Comparison of ENCODE assay signal across 9 mouse cellular contexts in the genomic region with DNA sequence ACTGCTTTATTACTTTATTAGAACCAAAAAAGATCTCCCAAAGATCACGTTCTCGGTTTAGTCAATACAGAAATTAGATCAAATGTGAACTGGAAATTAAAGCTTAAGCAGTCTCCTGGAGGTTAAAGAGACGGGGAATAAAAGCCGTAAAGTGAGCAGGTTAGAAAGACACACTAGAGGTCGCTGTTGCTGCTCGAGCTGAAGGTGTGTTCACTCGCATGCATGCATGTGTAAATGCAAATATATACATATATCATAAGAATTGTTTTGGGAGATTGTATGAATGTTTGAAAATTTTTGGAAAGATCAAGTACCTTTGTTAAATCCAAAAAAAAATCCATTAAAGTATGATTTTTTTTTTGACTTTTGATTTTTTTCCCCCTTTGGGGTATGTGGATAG.
DNase-seq lines count a peak whose midpoint lies in the region; ATAC-seq and TF ChIP-seq lines count a peak whose summit lies in the region.
"Had no signal": no experiment of that assay in that cellular context is flagged by ENCODE, and none has a peak within 500 bp of the region (broad histone marks: within the 10 kb centered on the region; RNA-seq: fewer than 3 reads in every experiment).

No protein-coding gene starts in this region.

- no peaks in the 10 kb centered on the region for H3K4me1 ChIP-seq in G1E (ENCODE audit: insufficient read depth, low read depth, low read length)
- H3K4me1 ChIP-seq in forebrain, embryonic 14.5 days (ENCODE audit: control insufficient read depth, insufficient read depth, low read length), result no peaks in the 10 kb centered on the region
- H3K4me1 ChIP-seq: liver, embryonic 15.5 days had no signal

- TF ChIP-seq POLR2A in brain, embryonic 14.5 days (IDR thresholded peaks at IDR 0.05; ENCODE audit: borderline replicate concordance, extremely low read depth, insufficient read depth, insufficient read length, poor library complexity, severe bottlenecking), result no peak

- H3K4me2 ChIP-seq in forebrain, embryonic 14.5 days (ENCODE audit: low read length), result no peak overlapping the region
- H3K4me2 ChIP-seq: liver, embryonic 15.5 days had no signal

- H3K27ac ChIP-seq in forebrain, embryonic 14.5 days (ENCODE audit: low read depth, low read length), result no peak overlapping the region
- H3K27ac ChIP-seq: liver, embryonic 15.5 days had no signal

- H3K36me3 ChIP-seq in G1E (replicated peaks), result no peaks in the 10 kb centered on the region
- no peaks in the 10 kb centered on the region for H3K36me3 ChIP-seq in forebrain, embryonic 14.5 days (ENCODE audit: control insufficient read depth, insufficient read depth, low read length)
- H3K36me3 ChIP-seq: liver, embryonic 15.5 days had no signal

- 40% methylated on average over 7 of the region's 7 CpGs for WGBS in forebrain, embryonic 14.5 days

- ATAC-seq in G1E (ENCODE audit: extremely low read depth, insufficient number of reproducible peaks, low FRiP score, poor library complexity, severe bottlenecking), result no peak
- peak; percentile 55 for ATAC-seq in forebrain, embryonic 14.5 days
- peak; percentile 84 for ATAC-seq in megakaryocyte-erythroid progenitor cell, adult 5-6 weeks (replicated peaks; ENCODE audit: low FRiP score, low TSS enrichment, poor library complexity, severe bottlenecking)
- ATAC-seq in monocyte, adult 5-6 weeks (replicated peaks; ENCODE audit: insufficient number of reproducible peaks, low FRiP score, low TSS enrichment, poor library complexity, severe bottlenecking), result no peak

- no peak overlapping the region for H3K4me3 ChIP-seq in G1E (ENCODE audit: low read depth, low read length)
- H3K4me3 ChIP-seq in forebrain, embryonic 14.5 days (ENCODE audit: low read depth, low read length), result no peak overlapping the region
- H3K4me3 ChIP-seq: liver, embryonic 15.5 days had no signal

- DNase-seq in layer of hippocampus, adult 11-12 months (ENCODE audit: low spot score), result peak; percentile 26
- DNase-seq in layer of hippocampus, postnatal 14 days (ENCODE audit: low spot score in 2 of 2), result no peak
- DNase-seq in G1E (ENCODE audit: low spot score), result peak; percentile 2
- peak; percentile 73 for DNase-seq in brain, embryonic 14.5 days (ENCODE audit: low read depth)
- DNase-seq in forebrain, embryonic 14.5 days (ENCODE audit: low spot score), result peak; percentile 73
- DNase-seq in T-cell, adult 2 months (ENCODE audit: low spot score), result no peak

- no peaks in the 10 kb centered on the region for H3K27me3 ChIP-seq in G1E (ENCODE audit: insufficient read depth, low read length)
- H3K27me3 ChIP-seq in forebrain, embryonic 14.5 days (replicated peaks; ENCODE audit: control insufficient read depth, insufficient read depth, low read length), result no peaks in the 10 kb centered on the region
- H3K27me3 ChIP-seq: liver, embryonic 15.5 days had no signal

- no peaks in the 10 kb centered on the region for H3K9me3 ChIP-seq in G1E (replicated peaks)
- no peaks in the 10 kb centered on the region for H3K9me3 ChIP-seq in forebrain, embryonic 14.5 days (replicated peaks; ENCODE audit: control insufficient read depth, low read length)
- H3K9me3 ChIP-seq: liver, embryonic 15.5 days had no signal

- H3K9ac ChIP-seq in forebrain, embryonic 14.5 days (ENCODE audit: low read length), result no peak overlapping the region
- H3K9ac ChIP-seq: liver, embryonic 15.5 days had no signal

- no peak; the same call in 1 of the 2 replicates for TF ChIP-seq CTCF in G1E (IDR thresholded peaks at IDR 0.05; ENCODE audit: low read depth, low read length)
- TF ChIP-seq CTCF in brain, embryonic 14.5 days (IDR thresholded peaks at IDR 0.05; ENCODE audit: borderline replicate concordance, extremely low read depth, insufficient read depth, insufficient read length), result peak; percentile 65; the same call in 1 of the 2 replicates

Comparison
In these comparisons a context has a peak if more than half of its experiments do, and no peak if none do; other contexts are left out.
1. DNase-seq: peak in layer of hippocampus, adult 11-12 months (single experiment), G1E (single experiment), brain, embryonic 14.5 days (single experiment) and forebrain, embryonic 14.5 days (single experiment); none in layer of hippocampus, postnatal 14 days (0 of 2) and T-cell, adult 2 months (single experiment).
2. ATAC-seq: peak in forebrain, embryonic 14.5 days (single experiment) and megakaryocyte-erythroid progenitor cell, adult 5-6 weeks (single experiment); none in G1E (single experiment) and monocyte, adult 5-6 weeks (single experiment).